Mouse (Mus musculus) telencephalon, adult 2 months (tissue): ENCODE results near the gene Rbm5.

Experiments used
- DNase-seq: peaks from one replicate; pipeline ENCODE4 v3.0.0-alpha.2; 2011; ENCODE audit warnings: low read depth, low spot score

Gene Rbm5

GRCm38 (mm10) chr9:107700114-107700571 is 70.7 kb downstream of the Rbm5 start:
- DNase-seq = peak; percentile 50

- no peak for DNase-seq
Measured at GRCm38 (mm10) chr9:107699376-107699980, 71.3 kb downstream of the Rbm5 start.

GRCm38 (mm10) chr9:107698611-107699190 is 72.1 kb downstream of the Rbm5 start:
- no peak for DNase-seq

GRCm38 (mm10) chr9:107697811-107698521 is 72.8 kb downstream of the Rbm5 start:
- no peak for DNase-seq

GRCm38 (mm10) chr9:107696845-107697610 is 73.8 kb downstream of the Rbm5 start:
- no peak for DNase-seq

GRCm38 (mm10) chr9:107696106-107696479 is 74.7 kb downstream of the Rbm5 start:
- DNase-seq = no peak

GRCm38 (mm10) chr9:107695441-107696105 is 75.2 kb downstream of the Rbm5 start:
- no peak for DNase-seq

- no peak for DNase-seq
Measured at GRCm38 (mm10) chr9:107694627-107695026, 76.2 kb downstream of the Rbm5 start.

GRCm38 (mm10) chr9:107693433-107693987 is 77.3 kb downstream of the Rbm5 start:
- DNase-seq = no peak

- no peak for DNase-seq
Measured at GRCm38 (mm10) chr9:107692785-107693184, 78.0 kb downstream of the Rbm5 start.

- no peak for DNase-seq
Measured at GRCm38 (mm10) chr9:107690391-107690790, 80.4 kb downstream of the Rbm5 start.
